Mouse (Mus musculus) MN1 (cell line): ENCODE measurements around the gene Exoc6b.

Experiments
- DNase-seq: peaks from one replicate; pipeline ENCODE4 v3.0.0-alpha.2; 2016; ENCODE audit warnings: low spot score

The Exoc6b gene

GRCm38 (mm10) chr6:84585686-84586300 is 483.5 kb downstream of the Exoc6b start:
- DNase-seq = no peak

GRCm38 (mm10) chr6:84584783-84585685 is 484.3 kb downstream of the Exoc6b start:
- DNase-seq = no peak

GRCm38 (mm10) chr6:84583841-84584782 is 485.2 kb downstream of the Exoc6b start:
- DNase-seq = no peak

GRCm38 (mm10) chr6:84583371-84583770 is 485.9 kb downstream of the Exoc6b start:
- no peak for DNase-seq

- DNase-seq = no peak
These were observed 486.5 kb downstream of the Exoc6b start for GRCm38 (mm10) chr6:84582826-84583225.

GRCm38 (mm10) chr6:84581833-84582445 is 487.4 kb downstream of the Exoc6b start:
- no peak for DNase-seq

- no peak for DNase-seq
These were observed 488.1 kb downstream of the Exoc6b start for GRCm38 (mm10) chr6:84580979-84581832.

GRCm38 (mm10) chr6:84579508-84579907 is 489.8 kb downstream of the Exoc6b start:
- DNase-seq = peak; percentile 72

GRCm38 (mm10) chr6:84578928-84579327 is 490.4 kb downstream of the Exoc6b start:
- DNase-seq = peak; percentile 26

- peak; percentile 32 for DNase-seq
These were observed 491.4 kb downstream of the Exoc6b start for GRCm38 (mm10) chr6:84577898-84578297.

GRCm38 (mm10) chr6:84573905-84574660 is 495.2 kb downstream of the Exoc6b start:
- DNase-seq = no peak

- no peak for DNase-seq
These were observed 499.3 kb downstream of the Exoc6b start for GRCm38 (mm10) chr6:84570039-84570438.

- DNase-seq = no peak
These were observed 499.7 kb downstream of the Exoc6b start for GRCm38 (mm10) chr6:84569590-84569989.

GRCm38 (mm10) chr6:84568880-84569279 is 500.4 kb downstream of the Exoc6b start:
- no peak for DNase-seq
